In the genomic region with DNA sequence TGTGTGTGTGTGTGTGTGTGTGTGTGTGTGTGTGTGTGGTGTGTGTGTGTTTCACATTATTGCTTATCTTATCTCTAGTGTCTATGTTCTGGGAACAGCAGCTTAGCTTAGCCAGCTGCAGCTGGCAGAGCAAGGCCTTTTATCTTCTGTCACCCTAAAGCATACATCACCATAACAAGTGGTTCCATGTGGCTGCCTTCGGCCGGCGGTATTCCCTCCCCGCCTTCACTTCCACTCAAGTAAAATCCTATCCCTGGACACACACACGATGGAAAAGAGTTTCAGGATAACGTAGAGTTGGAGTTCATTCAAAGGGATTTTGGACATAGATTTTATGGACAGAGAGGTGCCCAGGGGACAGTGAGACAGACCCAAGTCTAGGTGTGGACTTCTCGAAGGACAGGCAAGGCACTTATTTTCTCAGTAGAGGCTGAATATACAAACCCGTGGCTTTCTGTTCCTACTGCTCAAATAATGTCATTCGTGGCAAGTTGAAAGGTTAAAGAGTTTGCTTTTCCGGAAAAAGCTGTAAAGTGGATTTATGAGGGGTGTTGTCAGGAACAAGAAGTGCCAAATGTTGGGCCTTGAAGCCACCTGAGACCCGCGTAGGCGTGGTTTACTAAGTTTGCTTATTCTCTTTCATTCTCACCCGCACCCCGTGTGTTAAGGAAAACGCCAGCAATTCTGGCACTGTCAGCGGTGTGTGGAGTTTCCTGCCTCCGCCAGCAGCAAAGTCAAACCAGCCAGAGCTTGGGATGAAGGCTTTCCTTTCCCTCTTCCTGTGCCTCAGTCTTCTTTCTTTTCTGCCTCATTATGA, we compare ENCODE assay signal across 16 mouse cellular contexts. TPM values are rescaled to one million over a fixed set of nuclear protein-coding genes. Genes with fewer than 3 reads are reported as not detected.
DNase-seq lines count a peak whose midpoint lies in the region; ATAC-seq and TF ChIP-seq lines count a peak whose summit lies in the region.
"Had no signal": no experiment of that assay in that cellular context is flagged by ENCODE, and none has a peak within 500 bp of the region (broad histone marks: within the 10 kb centered on the region; RNA-seq: fewer than 3 reads in every experiment).

No protein-coding gene starts in this region.

- no peaks in the 10 kb centered on the region for H3K4me1 ChIP-seq in heart, adult 2 months (ENCODE audit: control insufficient read depth, insufficient read depth, low read length)
- H3K4me1 ChIP-seq in kidney, embryonic 16.5 days (ENCODE audit: insufficient read depth, low read length), result peaks cover 21% of the 10 kb centered on the region
- H3K4me1 ChIP-seq in midbrain, postnatal 0 days (ENCODE audit: insufficient read depth, low read length), result no peaks in the 10 kb centered on the region
- no peaks in the 10 kb centered on the region for H3K4me1 ChIP-seq in midbrain, embryonic 16.5 days (ENCODE audit: control insufficient read depth, insufficient read depth, low read length)
- H3K4me1 ChIP-seq: liver, embryonic 15.5 days had no signal

- no peaks in the 10 kb centered on the region for H3K36me3 ChIP-seq in heart, adult 2 months (ENCODE audit: control insufficient read depth, insufficient read depth, low read length)
- no peaks in the 10 kb centered on the region for H3K36me3 ChIP-seq in kidney, embryonic 16.5 days (ENCODE audit: insufficient read depth, low read length)
- no peaks in the 10 kb centered on the region for H3K36me3 ChIP-seq in midbrain, postnatal 0 days (ENCODE audit: insufficient read depth, low read length)
- H3K36me3 ChIP-seq in midbrain, embryonic 16.5 days (ENCODE audit: control insufficient read depth, insufficient read depth, low read length), result no peaks in the 10 kb centered on the region
- H3K36me3 ChIP-seq: liver, embryonic 15.5 days had no signal

- ATAC-seq in kidney, embryonic 16.5 days (ENCODE audit: low FRiP score, low TSS enrichment), result no peak; the same call in 1 of the 2 replicates
- no peak for ATAC-seq in midbrain, postnatal 0 days (ENCODE audit: low FRiP score)
- ATAC-seq in midbrain, embryonic 16.5 days, result no peak

- no peak overlapping the region for H3K9ac ChIP-seq in heart, adult 2 months (ENCODE audit: low read depth, low read length)
- no peak overlapping the region for H3K9ac ChIP-seq in kidney, embryonic 16.5 days (replicated peaks; ENCODE audit: low read length)
- no peak overlapping the region for H3K9ac ChIP-seq in midbrain, postnatal 0 days (replicated peaks; ENCODE audit: low read length, poor library complexity, severe bottlenecking)
- H3K9ac ChIP-seq in midbrain, embryonic 16.5 days (ENCODE audit: low read depth, low read length), result no peak overlapping the region
- H3K9ac ChIP-seq: liver, embryonic 15.5 days had no signal

- H3K27ac ChIP-seq in heart, adult 2 months, result no peak overlapping the region
- peak overlapping the region; percentile 47; the same call in 1 of the 2 replicates for H3K27ac ChIP-seq in kidney, embryonic 16.5 days (ENCODE audit: low read length)
- H3K27ac ChIP-seq in midbrain, postnatal 0 days (ENCODE audit: low read depth, low read length), result no peak overlapping the region
- H3K27ac ChIP-seq in midbrain, embryonic 16.5 days (ENCODE audit: low read length), result no peak overlapping the region
- H3K27ac ChIP-seq: liver, embryonic 15.5 days had no signal

- H3K79me2 ChIP-seq in heart, adult 2 months (replicated peaks; ENCODE audit: control insufficient read depth, insufficient read depth, low read length), result no peaks in the 10 kb centered on the region

- H3K27me3 ChIP-seq in heart, adult 2 months (ENCODE audit: control insufficient read depth, insufficient read depth, low read length), result no peaks in the 10 kb centered on the region
- no peaks in the 10 kb centered on the region for H3K27me3 ChIP-seq in kidney, embryonic 16.5 days (ENCODE audit: insufficient read depth, low read length)
- no peaks in the 10 kb centered on the region for H3K27me3 ChIP-seq in midbrain, postnatal 0 days (ENCODE audit: insufficient read depth, low read length)
- no peaks in the 10 kb centered on the region for H3K27me3 ChIP-seq in midbrain, embryonic 16.5 days (ENCODE audit: control insufficient read depth, insufficient read depth, low read depth, low read length)

- TF ChIP-seq CTCF in heart, adult 2 months (IDR thresholded peaks at IDR 0.05), result no peak
- no peak for TF ChIP-seq CTCF in midbrain, postnatal 0 days (IDR thresholded peaks at IDR 0.05)

- peaks cover 11% of the 10 kb centered on the region for H3K9me3 ChIP-seq in kidney, embryonic 16.5 days (ENCODE audit: low read length)
- no peaks in the 10 kb centered on the region for H3K9me3 ChIP-seq in midbrain, postnatal 0 days (ENCODE audit: low read length)
- no peaks in the 10 kb centered on the region for H3K9me3 ChIP-seq in midbrain, embryonic 16.5 days (replicated peaks; ENCODE audit: control insufficient read depth, low read length, poor library complexity, severe bottlenecking)
- H3K9me3 ChIP-seq: liver, embryonic 15.5 days had no signal

- H3K4me2 ChIP-seq in kidney, embryonic 16.5 days (replicated peaks; ENCODE audit: low read depth, low read length), result peak overlapping the region; percentile 5; the same call in 1 of the 2 replicates
- H3K4me2 ChIP-seq in midbrain, postnatal 0 days (ENCODE audit: low read depth, low read length, poor library complexity, severe bottlenecking), result no peak overlapping the region
- H3K4me2 ChIP-seq in midbrain, embryonic 16.5 days (ENCODE audit: low read length), result no peak overlapping the region
- H3K4me2 ChIP-seq: liver, embryonic 15.5 days had no signal

- no peak overlapping the region for H3K4me3 ChIP-seq in heart, adult 2 months
- H3K4me3 ChIP-seq in kidney, embryonic 16.5 days (ENCODE audit: low read length), result no peak overlapping the region
- no peak overlapping the region for H3K4me3 ChIP-seq in midbrain, postnatal 0 days (ENCODE audit: low read depth, low read length)
- no peak overlapping the region for H3K4me3 ChIP-seq in midbrain, embryonic 16.5 days (ENCODE audit: low read depth, low read length)
- H3K4me3 ChIP-seq: erythroblast, embryonic 14.5 days; liver, embryonic 15.5 days; myocyte had no signal

- 27% methylated on average over 18 of the region's 18 CpGs for WGBS in heart, adult 2 months
- 7% methylated on average over 18 of the region's 18 CpGs for WGBS in kidney, embryonic 16.5 days
- WGBS in midbrain, postnatal 0 days, result 61% methylated on average over 18 of the region's 18 CpGs
- 59% methylated on average over 18 of the region's 18 CpGs for WGBS in midbrain, embryonic 16.5 days

- intact Hi-C loops in heart, postnatal 10 days (cut with DNase I), result no loop called here
- intact Hi-C loops in heart, adult 2 months (cut with DNase I), result no loop called here

- TF ChIP-seq EP300 in heart, adult 2 months (IDR thresholded peaks at IDR 0.05; ENCODE audit: insufficient read depth, low read depth, low read length), result no peak

- TF ChIP-seq POLR2A in heart, adult 2 months (IDR thresholded peaks at IDR 0.05; ENCODE audit: insufficient read depth, low read depth, low read length), result no peak

- peak; percentile 17 to 24 for DNase-seq in heart, postnatal 10 days
- no peak for DNase-seq in heart, adult 2 months
- peak; percentile 46 for DNase-seq in embryo, embryonic 10.5 days (ENCODE audit: low spot score)
- peak; percentile 20 for DNase-seq in lung, postnatal 10 days
- no peak for DNase-seq in midbrain, postnatal 0 days (ENCODE audit: low spot score)
- DNase-seq in cerebellum, adult 11 months, result no peak
- DNase-seq: cerebellum, adult 11-12 months; layer of hippocampus, adult 9-11 months had no signal

RNA-seq across cellular contexts. Expression of a gene that starts 37.3 kb away (rescaled TPM):
- total RNA-seq in heart, postnatal 10 days (2021), result 10 to 100 TPM; 17.5 to 23.3 TPM
- total RNA-seq in heart, adult 2 months (2021), result 10 to 100 TPM; 24.8 to 33.0 TPM
- polyA plus RNA-seq in heart, adult 2 months (2012; rRNA removed), result 87.6 and 129 TPM in 2 replicates
- 0.36 and 0.91 TPM in 2 replicates for polyA plus RNA-seq in kidney, embryonic 16.5 days (2015; fragmentation: Nextera tagmentation; extraction: Ambion mirVana)
- 0.76 and 2.5 TPM in 2 replicates for total RNA-seq in midbrain, postnatal 0 days (2014; rRNA removed)
- 0.64 and 0.81 TPM in 2 replicates for polyA plus RNA-seq in midbrain, postnatal 0 days (2015; fragmentation: Nextera tagmentation; extraction: Ambion mirVana)
- 0.79 and 1.1 TPM in 2 replicates for polyA plus RNA-seq in midbrain, embryonic 16.5 days (2015; fragmentation: Nextera tagmentation; extraction: Ambion mirVana)
- polyA plus RNA-seq: erythroblast, embryonic 14.5 days had no signal

RNA-seq across cellular contexts. Expression of a gene that starts 47.8 kb away (rescaled TPM):
- not detected for total RNA-seq in heart, postnatal 10 days (2021)
- not detected for total RNA-seq in heart, adult 2 months (2021)
- not detected in 2 replicates for polyA plus RNA-seq in heart, adult 2 months (2012; rRNA removed)
- polyA plus RNA-seq in kidney, embryonic 16.5 days (2015; fragmentation: Nextera tagmentation; extraction: Ambion mirVana), result not detected in 2 replicates
- not detected in 2 replicates for total RNA-seq in midbrain, postnatal 0 days (2014; rRNA removed)
- not detected in 2 replicates for polyA plus RNA-seq in midbrain, postnatal 0 days (2015; fragmentation: Nextera tagmentation; extraction: Ambion mirVana)
- polyA plus RNA-seq in midbrain, embryonic 16.5 days (2015; fragmentation: Nextera tagmentation; extraction: Ambion mirVana), result not detected in 2 replicates
- total RNA-seq: CH12.LX; heart, adult 18-20 months had no signal
- polyA plus RNA-seq: erythroblast, embryonic 14.5 days; liver, embryonic 15.5 days; myocyte; thymus, postnatal 0 days had no signal

RNA-seq across cellular contexts. Expression of a gene that starts 50.4 kb away (rescaled TPM):
- not detected for total RNA-seq in heart, postnatal 10 days (2021)
- total RNA-seq in heart, adult 2 months (2021), result under 1 TPM; 0.26 to 0.55 TPM
- polyA plus RNA-seq in heart, adult 2 months (2012; rRNA removed), result 2.3 and 2.7 TPM in 2 replicates
- polyA plus RNA-seq in kidney, embryonic 16.5 days (2015; fragmentation: Nextera tagmentation; extraction: Ambion mirVana), result 0.19 TPM in 1 of 2 replicates, not detected in the other
- 0.47 TPM in 1 of 2 replicates, not detected in the other for total RNA-seq in midbrain, postnatal 0 days (2014; rRNA removed)
- 0.38 and 0.52 TPM in 2 replicates for polyA plus RNA-seq in midbrain, postnatal 0 days (2015; fragmentation: Nextera tagmentation; extraction: Ambion mirVana)
- polyA plus RNA-seq in midbrain, embryonic 16.5 days (2015; fragmentation: Nextera tagmentation; extraction: Ambion mirVana), result 0.20 TPM in 1 of 2 replicates, not detected in the other
- total RNA-seq: CH12.LX had no signal
- polyA plus RNA-seq: erythroblast, embryonic 14.5 days; liver, embryonic 15.5 days had no signal

RNA-seq across cellular contexts. Expression of a gene that starts 51.8 kb away (rescaled TPM):
- 1 to 10 TPM in 1 of 2 experiments, under 1 TPM in 1; 0.84 to 3.1 TPM for total RNA-seq in heart, postnatal 10 days (2021)
- total RNA-seq in heart, adult 2 months (2021), result 1 to 10 TPM in 1 of 2 experiments, under 1 TPM in 1; 0.73 to 1.6 TPM
- polyA plus RNA-seq in heart, adult 2 months (2012; rRNA removed), result 0.43 TPM in 1 of 2 replicates, not detected in the other
- polyA plus RNA-seq in kidney, embryonic 16.5 days (2015; fragmentation: Nextera tagmentation; extraction: Ambion mirVana), result 0.35 and 0.55 TPM in 2 replicates
- not detected in 2 replicates for total RNA-seq in midbrain, postnatal 0 days (2014; rRNA removed)
- polyA plus RNA-seq in midbrain, postnatal 0 days (2015; fragmentation: Nextera tagmentation; extraction: Ambion mirVana), result not detected in 2 replicates
- not detected in 2 replicates for polyA plus RNA-seq in midbrain, embryonic 16.5 days (2015; fragmentation: Nextera tagmentation; extraction: Ambion mirVana)
- polyA plus RNA-seq: erythroblast, embryonic 14.5 days; liver, embryonic 15.5 days had no signal

Comparison
In these comparisons a context has a peak if more than half of its experiments do, and no peak if none do; other contexts are left out.
1. DNase-seq: peak in heart, postnatal 10 days (2 of 2), embryo, embryonic 10.5 days (single experiment) and lung, postnatal 10 days (single experiment); none in heart, adult 2 months (0 of 2), midbrain, postnatal 0 days (single experiment) and cerebellum, adult 11 months (single experiment).
2. RNA of a gene that starts 37.3 kb away (polyA plus RNA-seq): 87.6 to 129 TPM in heart, adult 2 months; 0.79 to 1.1 TPM in midbrain, embryonic 16.5 days, 0.64 to 0.81 TPM in midbrain, postnatal 0 days and 0.36 to 0.91 TPM in kidney, embryonic 16.5 days; every median in the first group is over 10 times any median in the second.